Mouse (Mus musculus): Measurements from ENCODE around the gene Sypl. TPM values are rescaled to one million over a fixed set of nuclear protein-coding genes. Genes with fewer than 3 reads are reported as not detected.
A peak's percentile ranks its signal among the peaks of the same experiment; 100 is the strongest.

Sypl gene
- total RNA-seq, 1 experiment from 2014 or later, result 69.1 TPM

GRCm38 (mm10) chr12:32936246-32936946, 17.3 kb upstream of the Sypl start:
- no peak for ATAC-seq (ENCODE audit: extremely low read depth, insufficient number of reproducible peaks, low FRiP score, poor library complexity, severe bottlenecking)

DNA sequence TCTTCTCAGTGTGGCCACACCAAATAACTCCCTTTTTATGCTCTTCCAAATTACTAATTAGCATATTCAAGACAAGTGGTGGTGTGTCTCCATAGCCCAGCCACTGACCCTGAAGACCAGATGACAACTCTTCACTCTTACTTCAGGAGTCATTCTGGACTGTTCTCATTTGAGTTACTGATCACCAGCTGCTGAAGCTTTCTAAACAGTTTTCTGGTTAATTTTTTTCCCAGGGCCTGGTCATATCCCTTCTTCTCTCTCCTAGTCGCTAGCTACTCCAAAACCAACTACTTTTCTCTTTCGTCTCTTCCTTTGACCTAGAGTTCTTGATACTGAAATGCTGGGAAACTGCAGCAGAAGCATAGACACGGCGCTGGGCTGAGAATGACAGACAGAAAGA, 12.6 kb upstream of the Sypl start:
- ATAC-seq (ENCODE audit: extremely low read depth, insufficient number of reproducible peaks, low FRiP score, poor library complexity, severe bottlenecking), result no peak

GRCm38 (mm10) chr12:32943347-32943746, 10.3 kb upstream of the Sypl start:
- ATAC-seq (ENCODE audit: extremely low read depth, insufficient number of reproducible peaks, low FRiP score, poor library complexity, severe bottlenecking), result no peak

DNA sequence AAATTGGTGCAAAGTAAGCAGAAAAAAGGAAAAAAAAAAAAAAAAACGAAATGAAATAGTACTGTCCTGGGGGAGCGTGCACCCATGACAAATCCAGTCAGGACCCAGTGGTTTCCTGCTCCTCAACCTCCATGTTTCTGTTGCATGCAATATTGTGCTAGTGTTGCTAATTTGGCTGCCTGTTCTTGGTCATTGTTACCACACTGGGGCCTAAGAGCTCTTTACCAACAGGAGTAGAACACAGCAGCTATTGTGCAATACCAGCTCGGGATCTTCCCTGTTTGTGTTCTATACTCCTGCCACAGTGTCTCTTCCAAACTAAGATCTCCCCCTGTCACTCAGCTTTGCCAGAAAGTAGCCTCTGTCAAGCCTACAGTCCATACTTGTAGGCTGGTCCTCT, 9.7 kb upstream of the Sypl start:
- ATAC-seq (ENCODE audit: extremely low read depth, insufficient number of reproducible peaks, low FRiP score, poor library complexity, severe bottlenecking), result no peak

GRCm38 (mm10) chr12:32944884-32945454, 8.7 kb upstream of the Sypl start:
- ATAC-seq (ENCODE audit: extremely low read depth, insufficient number of reproducible peaks, low FRiP score, poor library complexity, severe bottlenecking), result no peak

GRCm38 (mm10) chr12:32946376-32946775, 7.3 kb upstream of the Sypl start:
- no peak for ATAC-seq (ENCODE audit: extremely low read depth, insufficient number of reproducible peaks, low FRiP score, poor library complexity, severe bottlenecking)

DNA sequence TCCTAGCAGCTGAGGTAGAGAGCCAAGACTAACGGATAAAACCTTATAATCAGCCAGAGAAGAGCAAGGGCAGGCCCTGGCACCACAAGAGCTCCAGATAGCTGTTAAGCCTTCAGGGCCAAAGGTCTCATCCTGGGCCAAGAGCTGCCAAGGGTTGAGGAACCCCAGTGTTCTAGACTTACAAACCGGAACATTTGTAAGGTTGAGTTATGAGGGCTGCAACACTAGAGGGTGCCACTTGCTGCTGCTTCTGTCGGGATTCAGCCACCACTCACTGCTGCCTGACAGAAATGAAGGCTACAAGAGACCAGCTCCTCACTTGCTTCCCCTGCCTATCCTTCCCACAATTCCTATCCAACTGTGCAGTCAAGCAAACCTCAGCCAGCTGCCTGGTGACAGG, 1.3 kb upstream of the Sypl start:
- peak; percentile 41; the same call in 1 of the 2 replicates for ATAC-seq (ENCODE audit: extremely low read depth, insufficient number of reproducible peaks, low FRiP score, poor library complexity, severe bottlenecking)

- ATAC-seq (ENCODE audit: extremely low read depth, insufficient number of reproducible peaks, low FRiP score, poor library complexity, severe bottlenecking), result no peak
Observed at GRCm38 (mm10) chr12:32953066-32953465, 625 bp upstream of the Sypl start.

DNA sequence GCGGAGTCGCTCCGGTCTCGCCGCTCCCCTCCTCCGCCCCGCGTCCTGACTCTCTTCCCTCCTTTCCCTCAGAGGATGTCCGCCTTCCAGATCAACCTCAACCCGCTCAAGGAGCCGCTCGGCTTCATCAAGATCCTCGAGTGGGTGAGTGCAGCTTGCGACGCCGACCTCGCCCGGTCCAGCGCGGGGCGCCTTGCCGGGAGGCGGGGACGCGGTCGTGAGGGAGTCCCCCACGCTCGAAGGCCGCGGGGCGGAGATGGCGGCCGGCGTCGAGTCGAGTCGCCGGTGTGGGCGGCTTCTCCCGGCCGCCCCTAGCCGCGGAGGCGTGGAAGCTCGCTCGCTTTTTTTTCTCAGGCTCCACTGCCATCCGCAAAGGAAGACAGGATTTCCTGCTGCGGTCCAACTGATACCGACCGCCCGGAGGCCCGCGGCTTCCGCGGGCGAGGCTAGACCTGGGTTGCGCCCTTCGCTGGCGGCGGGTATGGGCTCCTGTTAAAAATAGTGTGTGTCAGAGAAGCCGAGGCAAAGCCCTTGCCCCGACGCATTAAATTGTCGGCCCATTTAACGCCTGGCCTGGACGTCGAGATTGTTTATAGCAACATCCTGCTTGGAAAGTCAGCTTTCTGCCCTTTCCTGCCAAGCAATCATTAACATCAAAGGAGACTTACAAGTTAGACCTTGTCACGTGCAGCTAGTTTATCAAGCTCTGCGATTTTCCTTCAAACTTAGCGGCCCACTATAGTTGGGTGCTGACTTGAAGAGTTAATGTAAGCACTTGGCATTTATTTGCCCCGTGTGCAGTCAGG, 728 bp downstream of the Sypl start:
- peak; percentile 11 for ATAC-seq (ENCODE audit: extremely low read depth, insufficient number of reproducible peaks, low FRiP score, poor library complexity, severe bottlenecking)

GRCm38 (mm10) chr12:32955037-32955436, 1.3 kb downstream of the Sypl start:
- ATAC-seq (ENCODE audit: extremely low read depth, insufficient number of reproducible peaks, low FRiP score, poor library complexity, severe bottlenecking), result no peak

DNA sequence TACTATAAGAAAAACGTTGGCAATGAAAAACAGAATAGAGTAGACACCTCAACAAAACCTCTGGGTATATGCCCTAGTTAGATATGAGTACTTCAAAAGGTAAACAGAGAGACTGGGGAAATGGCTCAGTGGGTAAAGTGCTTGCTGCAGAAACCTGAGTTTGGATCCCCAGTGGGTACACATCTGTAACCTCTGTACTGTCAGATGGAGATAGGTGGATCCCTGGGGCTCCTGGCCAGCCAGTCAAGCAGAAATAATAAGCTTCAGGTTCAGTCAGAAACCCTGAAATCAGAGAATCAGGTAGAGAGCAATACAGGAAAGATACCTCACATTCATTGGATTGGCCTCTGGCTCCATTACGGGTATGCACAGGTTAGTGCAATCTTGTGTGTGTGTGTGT, 3.5 kb downstream of the Sypl start:
- no peak for ATAC-seq (ENCODE audit: extremely low read depth, insufficient number of reproducible peaks, low FRiP score, poor library complexity, severe bottlenecking)

DNA sequence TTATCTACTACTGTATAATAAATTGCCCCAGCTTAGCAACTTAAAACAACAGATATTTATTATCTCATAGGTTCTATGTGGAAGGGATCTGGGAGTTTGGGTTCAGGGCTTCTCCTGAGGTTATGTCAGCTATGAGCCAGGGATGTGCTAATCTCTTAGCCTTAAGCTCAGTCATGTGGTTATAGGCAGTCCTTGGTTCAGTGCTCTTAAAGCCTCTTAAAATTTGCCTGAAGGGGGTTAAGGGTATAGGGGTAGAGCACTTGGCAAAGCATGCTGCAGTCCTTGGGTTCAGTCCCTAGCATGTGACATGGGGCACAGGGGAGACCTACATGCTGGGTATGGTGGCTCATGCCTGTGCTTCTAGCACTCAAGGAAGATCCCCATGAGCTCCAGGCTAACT, 8.4 kb downstream of the Sypl start:
- peak; percentile 48; the same call in 1 of the 2 replicates for ATAC-seq (ENCODE audit: extremely low read depth, insufficient number of reproducible peaks, low FRiP score, poor library complexity, severe bottlenecking)

DNA sequence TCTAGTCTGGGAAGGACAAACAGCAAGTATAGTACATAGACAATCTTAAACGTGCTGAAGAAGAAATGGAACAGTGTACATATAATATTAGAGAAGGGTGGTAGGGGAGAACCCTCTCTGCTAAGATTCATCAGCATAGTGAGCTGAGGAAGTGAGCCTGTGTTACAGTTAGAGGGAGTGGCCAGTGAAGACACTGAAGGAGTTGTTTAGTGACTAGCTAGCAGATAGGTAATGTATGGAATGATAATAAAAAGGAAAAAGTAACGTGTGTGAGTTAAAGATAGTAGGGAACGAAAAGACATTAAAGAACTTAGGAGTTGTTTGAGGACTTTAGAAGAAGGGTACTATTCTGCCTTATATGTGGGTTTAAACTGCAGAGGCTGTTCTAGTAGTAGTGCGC, 10.2 kb downstream of the Sypl start:
- 0 out of 2 replicates have a peak, but pooled peaks have one; percentile 33 for ATAC-seq (ENCODE audit: extremely low read depth, insufficient number of reproducible peaks, low FRiP score, poor library complexity, severe bottlenecking)

DNA sequence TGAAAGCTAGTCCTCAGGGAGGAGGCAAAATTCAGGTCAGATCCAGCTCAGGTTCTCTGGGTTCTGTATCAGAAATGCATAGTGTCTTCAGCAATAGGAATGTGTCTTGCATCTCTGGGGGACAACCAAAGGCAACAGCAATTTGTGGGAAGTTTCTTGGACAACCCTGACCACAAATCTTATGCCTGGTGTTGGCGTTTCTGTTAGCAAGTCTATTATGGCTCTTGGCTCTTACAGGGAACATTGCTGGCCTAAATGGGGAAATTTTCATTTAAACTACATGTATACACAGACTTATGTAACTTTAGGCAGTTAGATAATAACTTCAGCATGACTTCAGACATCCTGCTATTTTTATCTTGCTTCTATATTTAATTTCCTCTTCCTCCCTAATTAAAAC, 18.6 kb downstream of the Sypl start:
- ATAC-seq (ENCODE audit: extremely low read depth, insufficient number of reproducible peaks, low FRiP score, poor library complexity, severe bottlenecking), result no peak

DNA sequence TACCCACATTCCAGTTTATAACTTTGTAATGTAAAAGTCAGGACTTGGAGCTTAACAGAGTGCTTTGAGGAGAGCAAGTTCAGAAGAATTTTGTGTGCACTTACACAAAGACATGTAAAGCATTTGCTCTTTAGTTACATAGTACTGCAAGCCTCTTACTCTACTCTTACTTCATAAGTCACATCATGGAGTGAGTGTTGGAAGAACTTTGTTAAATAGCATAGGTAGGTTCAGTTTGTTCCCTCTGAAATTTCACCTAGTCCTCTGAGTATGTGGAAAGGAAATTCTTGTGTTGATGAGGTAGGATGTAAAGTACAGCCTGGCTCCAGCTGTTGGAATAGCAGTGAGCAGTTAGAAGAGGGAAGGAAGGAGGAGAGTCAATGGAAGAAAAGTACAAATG, 21.2 kb downstream of the Sypl start:
- no peak for ATAC-seq (ENCODE audit: extremely low read depth, insufficient number of reproducible peaks, low FRiP score, poor library complexity, severe bottlenecking)

DNA sequence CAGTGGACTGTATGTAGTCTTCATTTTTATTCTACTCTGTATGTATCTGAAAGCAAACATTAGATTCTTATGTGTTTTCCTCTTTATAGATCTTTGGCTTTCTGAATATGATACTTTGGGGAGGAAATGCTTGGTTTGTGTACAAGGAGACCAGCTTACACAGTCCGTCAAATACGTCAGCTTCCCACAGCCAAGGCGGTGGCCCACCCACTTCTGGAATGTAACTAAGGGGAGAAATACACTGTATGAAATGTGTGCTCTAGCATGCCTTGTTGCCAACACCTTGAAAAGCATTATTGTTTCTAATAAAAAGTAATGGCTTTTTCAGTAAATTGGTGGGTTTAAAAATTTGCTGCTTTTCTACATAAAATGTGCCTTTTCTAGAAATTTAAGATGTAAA, 21.8 kb downstream of the Sypl start:
- ATAC-seq (ENCODE audit: extremely low read depth, insufficient number of reproducible peaks, low FRiP score, poor library complexity, severe bottlenecking), result no peak

DNA sequence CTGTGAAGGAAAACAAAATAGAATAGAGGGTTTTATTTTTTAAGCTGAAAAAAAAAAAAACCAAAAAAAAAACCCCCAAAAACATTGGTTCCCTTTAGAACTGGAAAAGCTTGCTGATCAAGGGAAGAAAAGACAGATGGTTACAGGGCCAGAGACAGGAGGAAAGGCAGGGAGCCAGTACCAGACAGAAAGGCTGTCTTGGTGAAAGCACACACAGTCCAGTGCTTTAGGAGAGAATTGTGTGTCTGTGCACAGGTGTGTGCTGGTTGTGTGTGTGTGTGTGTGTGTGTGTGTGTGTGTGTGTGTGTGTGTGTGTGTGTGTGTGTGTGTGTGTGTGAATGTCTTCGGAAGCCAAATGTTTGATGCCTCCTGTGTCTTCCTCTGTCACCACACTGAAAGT, 28.9 kb downstream of the Sypl start:
- ATAC-seq (ENCODE audit: extremely low read depth, insufficient number of reproducible peaks, low FRiP score, poor library complexity, severe bottlenecking), result no peak

- ATAC-seq (ENCODE audit: extremely low read depth, insufficient number of reproducible peaks, low FRiP score, poor library complexity, severe bottlenecking), result no peak
Observed at GRCm38 (mm10) chr12:32983081-32983480, 29.4 kb downstream of the Sypl start.

DNA sequence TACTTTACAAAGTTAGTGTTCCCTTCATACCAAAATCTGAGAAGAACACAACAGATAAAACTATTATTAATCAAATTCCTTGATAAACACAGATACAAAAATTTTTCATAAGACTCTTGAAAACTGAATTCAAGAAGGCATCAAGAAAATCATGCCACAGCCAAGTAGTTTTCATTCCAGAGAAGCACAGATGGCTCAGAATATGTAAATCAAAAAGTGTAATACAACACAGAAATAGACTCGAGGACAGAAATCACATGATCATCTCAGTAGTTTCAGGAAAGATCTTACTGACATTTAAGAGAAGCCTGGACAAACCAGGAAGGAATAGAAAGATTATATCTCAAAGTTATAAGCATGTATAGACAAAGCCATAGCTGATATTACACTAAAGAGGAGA, 32.6 kb downstream of the Sypl start:
- no peak for ATAC-seq (ENCODE audit: extremely low read depth, insufficient number of reproducible peaks, low FRiP score, poor library complexity, severe bottlenecking)

GRCm38 (mm10) chr12:32989731-32990130, 36.0 kb downstream of the Sypl start:
- no peak for ATAC-seq (ENCODE audit: extremely low read depth, insufficient number of reproducible peaks, low FRiP score, poor library complexity, severe bottlenecking)

Data from neutrophil, adult 5-6 weeks (primary cell).